Mouse (Mus musculus) lung, embryonic 14.5 days (tissue): ENCODE measurements at regions not wholly inside any gene's neighbourhood (a gene's known extent, or its start where the extent isn't known, plus 50 kb on each side); places are given as distances from the start of the nearest gene placed in this dataset.

ENCODE experiments used
- ATAC-seq: fragments of 200-750 bp; cut with Nextera tagmentation; 2 replicates; pipeline ENCODE4 v1.8.0; 2017; ENCODE audit warnings: mild to moderate bottlenecking, moderate TSS enrichment, moderate library complexity; ENCODE audit not compliant: insufficient read depth
- DNase-seq: peaks from one replicate; pipeline ENCODE4 v3.0.0-alpha.2; 2015
- H3K27ac ChIP-seq: fragments of 300-500 bp; sonication (generic); 2 replicates; pipeline ENCODE4 v1.5.1; 2014; ENCODE audit warnings: low read depth, mild to moderate bottlenecking, moderate library complexity
- H3K27me3 ChIP-seq: fragments of 300-500 bp; sonication (generic); 2 replicates; pipeline ENCODE4 v1.6.1; 2014; ENCODE audit warnings: low read length, control low read depth; ENCODE audit not compliant: insufficient read depth
- H3K36me3 ChIP-seq: fragments of 300-500 bp; sonication (generic); 2 replicates; pipeline ENCODE4 v1.6.1; 2014; ENCODE audit warnings: control low read depth; ENCODE audit not compliant: insufficient read depth
- H3K4me1 ChIP-seq: fragments of 300-500 bp; sonication (generic); 2 replicates; pipeline ENCODE4 v1.6.1; 2014; ENCODE audit warnings: antibody characterized with exemption, control low read depth; ENCODE audit not compliant: insufficient read depth
- H3K4me2 ChIP-seq: fragments of 300-500 bp; sonication (generic); 2 replicates; pipeline ENCODE4 v1.6.1; 2014; ENCODE audit warnings: mild to moderate bottlenecking
- H3K4me3 ChIP-seq: fragments of 300-500 bp; sonication (generic); 2 replicates; pipeline ENCODE4 v1.5.1; 2014; ENCODE audit warnings: low read depth, low read length
- H3K9ac ChIP-seq: fragments of 300-500 bp; sonication (generic); 2 replicates; pipeline ENCODE4 v1.6.1; 2014
- H3K9me3 ChIP-seq: fragments of 300-500 bp; sonication (generic); 2 replicates; pipeline ENCODE4 v1.6.1; 2016; ENCODE audit warnings: low read depth, low read length, control low read depth
- CTCF ChIP-seq: IDR thresholded peaks from 2 replicates; pipeline ENCODE4 v1.5.1; 2016; ENCODE audit warnings: antibody characterized with exemption, low read depth
- WGBS: fragments of 180-500 bp; shearing (Covaris S2); extraction: QIAGEN DNeasy Blood & Tissue Kit; methylation state at CpG from one replicate; pipeline ENCODE4 v1.1.7; 2014; 5-methylcytosine and 5-hydroxymethylcytosine counted together

DNA sequence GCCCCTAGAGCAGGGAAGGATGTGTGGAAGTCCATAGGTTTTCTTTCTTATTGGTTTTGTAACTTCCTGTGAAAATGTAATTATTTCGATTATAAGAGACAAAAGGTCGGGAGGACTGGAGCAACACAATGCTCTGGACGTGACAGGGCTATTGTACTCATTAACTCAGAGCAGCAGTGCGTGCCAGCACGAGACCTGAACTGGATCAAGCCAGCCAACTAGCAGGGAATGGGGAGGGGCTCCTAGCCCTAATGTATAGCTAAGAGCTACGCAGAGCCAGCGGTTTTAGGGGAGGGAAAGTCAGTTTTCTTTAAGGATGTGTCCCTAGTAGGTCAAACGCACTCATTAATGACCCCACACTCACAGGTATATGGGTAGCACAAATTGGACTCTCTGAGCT is 137.2 kb upstream of the Map3k7 start:
- DNase-seq: no peak
- no peak overlapping the region for H3K27ac ChIP-seq
- TF ChIP-seq CTCF: no peak

GRCm38 (mm10) chr4:31827266-31827665 is 136.6 kb upstream of the Map3k7 start:
- H3K27ac ChIP-seq: no peak overlapping the region
- peaks cover 15% of the 10 kb centered on the region for H3K4me1 ChIP-seq
- H3K27me3 ChIP-seq: no peaks in the 10 kb centered on the region
- peak; percentile 48 for TF ChIP-seq CTCF
- H3K9me3 ChIP-seq: no peaks in the 10 kb centered on the region
- no peak overlapping the region for H3K4me3 ChIP-seq
- H3K4me2 ChIP-seq: no peak overlapping the region
- WGBS: 70% methylated on average over 7 of the region's 7 CpGs
- DNase-seq (peak; percentile 21), ATAC-seq (no peak)
- no peaks in the 10 kb centered on the region for H3K36me3 ChIP-seq
- H3K9ac ChIP-seq: no peak overlapping the region

More for the DNA sequence above, 137.2 kb upstream of the Map3k7 start:
- H3K9me3 ChIP-seq: no peaks in the 10 kb centered on the region
- H3K4me1 ChIP-seq: peaks cover 15% of the 10 kb centered on the region
- H3K36me3 ChIP-seq: no peaks in the 10 kb centered on the region
- no peak for ATAC-seq
- WGBS: 87% methylated on average over 8 of the region's 8 CpGs
- H3K9ac ChIP-seq: no peak overlapping the region
- H3K4me3 ChIP-seq: no peak overlapping the region
- no peaks in the 10 kb centered on the region for H3K27me3 ChIP-seq
- no peak overlapping the region for H3K4me2 ChIP-seq

GRCm38 (mm10) chr4:31830241-31830640 is 133.7 kb upstream of the Map3k7 start:
- H3K36me3 ChIP-seq: no peaks in the 10 kb centered on the region
- no peak for TF ChIP-seq CTCF
- no peaks in the 10 kb centered on the region for H3K27me3 ChIP-seq
- ATAC-seq (peak; percentile 67), DNase-seq (peak; percentile 85)
- WGBS: 16% methylated on average over 11 of the region's 11 CpGs
- peaks cover 10% of the 10 kb centered on the region for H3K4me1 ChIP-seq
- peak overlapping the region; percentile 48; the same call in 1 of the 2 replicates for H3K27ac ChIP-seq
- no peak overlapping the region for H3K9ac ChIP-seq
- H3K9me3 ChIP-seq: no peaks in the 10 kb centered on the region
- peak overlapping the region; percentile 27; the same call in 1 of the 2 replicates for H3K4me2 ChIP-seq
- no peak overlapping the region for H3K4me3 ChIP-seq

DNA sequence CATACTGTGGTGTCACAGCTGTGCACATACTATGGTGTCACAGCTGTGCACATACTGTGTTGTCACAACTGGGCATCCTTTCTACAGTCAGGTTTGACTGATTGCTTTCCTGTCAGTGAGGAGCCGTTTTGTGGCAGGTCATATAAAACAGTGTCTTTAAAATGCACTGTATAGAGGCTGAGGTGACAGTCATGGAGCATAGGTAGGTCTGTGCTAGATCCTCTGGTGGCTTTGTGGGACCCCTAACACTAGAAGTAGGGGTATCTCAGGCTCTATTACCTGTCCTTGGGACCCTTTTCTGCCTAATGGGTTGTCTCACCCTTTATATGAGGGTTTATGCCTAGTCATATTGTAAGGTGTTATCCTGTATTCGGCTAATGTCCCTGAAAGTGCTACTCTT is 132.4 kb upstream of the Map3k7 start:
- H3K27ac ChIP-seq: no peak overlapping the region
- no peak for TF ChIP-seq CTCF
- H3K9ac ChIP-seq: no peak overlapping the region
- no peak overlapping the region for H3K4me3 ChIP-seq
- WGBS: 70% methylated on average over 2 of the region's 2 CpGs
- no peaks in the 10 kb centered on the region for H3K27me3 ChIP-seq
- no peak overlapping the region for H3K4me2 ChIP-seq
- no peaks in the 10 kb centered on the region for H3K36me3 ChIP-seq
- no peak for DNase-seq
- H3K4me1 ChIP-seq: peaks cover 18% of the 10 kb centered on the region
- no peak for ATAC-seq
- H3K9me3 ChIP-seq: no peaks in the 10 kb centered on the region

GRCm38 (mm10) chr4:31833828-31834227 is 130.1 kb upstream of the Map3k7 start:
- Histone ChIP-seq H3K36me3 (no peaks in the 10 kb centered on the region), H3K4me3 (no peak overlapping the region), H3K9me3 (no peaks in the 10 kb centered on the region), H3K4me2 (no peak overlapping the region), H3K27me3 (no peaks in the 10 kb centered on the region), H3K4me1 (peaks cover 18% of the 10 kb centered on the region), H3K27ac (no peak overlapping the region), H3K9ac (no peak overlapping the region)
- TF ChIP-seq CTCF: no peak
- WGBS: 34% methylated on average over 4 of the region's 4 CpGs
- DNase-seq (peak; percentile 9), ATAC-seq (no peak)

- Histone ChIP-seq H3K4me2 (no peak overlapping the region), H3K4me3 (no peak overlapping the region), H3K27ac (no peak overlapping the region), H3K4me1 (peaks cover 18% of the 10 kb centered on the region), H3K36me3 (no peaks in the 10 kb centered on the region), H3K27me3 (no peaks in the 10 kb centered on the region), H3K9ac (no peak overlapping the region), H3K9me3 (no peaks in the 10 kb centered on the region)
- DNase-seq (peak; percentile 67), ATAC-seq (peak; percentile 63; the same call in 1 of the 2 replicates)
- WGBS: 17% methylated on average over 5 of the region's 5 CpGs
- TF ChIP-seq CTCF: no peak
Measured at GRCm38 (mm10) chr4:31835051-31835450, 128.8 kb upstream of the Map3k7 start.

- H3K27ac ChIP-seq: no peak overlapping the region
- H3K4me3 ChIP-seq: no peak overlapping the region
- H3K4me2 ChIP-seq: no peak overlapping the region
- H3K4me1 ChIP-seq: peaks cover 11% of the 10 kb centered on the region; the same call in 1 of the 2 replicates
- no peaks in the 10 kb centered on the region for H3K27me3 ChIP-seq
- 52% methylated on average over 5 of the region's 5 CpGs for WGBS
- ATAC-seq (no peak), DNase-seq (no peak)
- no peaks in the 10 kb centered on the region for H3K9me3 ChIP-seq
- H3K9ac ChIP-seq: no peak overlapping the region
- no peaks in the 10 kb centered on the region for H3K36me3 ChIP-seq
- no peak for TF ChIP-seq CTCF
Measured at GRCm38 (mm10) chr4:31838592-31838991, 125.3 kb upstream of the Map3k7 start.

DNA sequence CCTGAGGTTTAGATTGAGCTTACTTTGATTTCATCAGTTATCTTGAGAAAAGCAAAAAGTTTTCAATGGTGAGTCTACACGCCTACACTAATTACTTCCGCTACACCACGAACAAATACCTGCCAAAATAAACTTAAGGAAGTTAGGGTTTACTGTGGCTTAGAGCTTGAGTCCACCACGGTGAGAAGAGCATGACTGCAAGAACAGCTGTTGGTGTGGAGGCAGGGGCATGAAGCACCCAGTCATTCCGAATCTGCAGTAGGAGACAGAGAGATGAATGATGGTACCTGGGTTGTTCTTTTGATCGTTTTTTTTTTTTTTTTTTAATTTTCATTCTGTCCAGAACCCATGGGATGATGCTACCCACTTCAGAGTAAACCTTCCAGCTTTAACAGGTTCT is 114.1 kb upstream of the Map3k7 start:
- 73% methylated on average over 6 of the region's 6 CpGs for WGBS

More for the DNA sequence above, 114.1 kb upstream of the Map3k7 start:
- DNase-seq (no peak), ATAC-seq (no peak)
- H3K4me3 ChIP-seq: no peak overlapping the region
- H3K4me2 ChIP-seq: no peak overlapping the region
- no peaks in the 10 kb centered on the region for H3K36me3 ChIP-seq
- no peaks in the 10 kb centered on the region for H3K9me3 ChIP-seq
- no peak overlapping the region for H3K9ac ChIP-seq
- H3K4me1 ChIP-seq: no peaks in the 10 kb centered on the region
- TF ChIP-seq CTCF: no peak
- no peak overlapping the region for H3K27ac ChIP-seq
- H3K27me3 ChIP-seq: no peaks in the 10 kb centered on the region
